ENCODE assay signal across 21 mouse cellular contexts in genomic region chr1:60898127-60898932, GRCm38 (mm10). TPM values are rescaled to one million over a fixed set of nuclear protein-coding genes. Genes with fewer than 3 reads are reported as not detected.
DNase-seq lines count a peak whose midpoint lies in the region.
"Had no signal": no experiment of that assay in that cellular context is flagged by ENCODE, and none has a peak within 500 bp of the region (broad histone marks: within the 10 kb centered on the region; RNA-seq: fewer than 3 reads in every experiment).

No protein-coding gene starts in this region.

- peak; percentile 38 to 41 for DNase-seq in frontal cortex, adult 2 months (ENCODE audit: extremely low spot score in 1 of 2, low spot score in 1 of 2)
- no peak for DNase-seq in frontal cortex, postnatal 25 days (ENCODE audit: low spot score in 2 of 2)
- DNase-seq in left cerebral cortex, postnatal 25 days (ENCODE audit: low spot score in 2 of 2), result peak; percentile 19 to 66
- no peak for DNase-seq in left cerebral cortex, postnatal 36 days (ENCODE audit: low spot score in 2 of 2)
- DNase-seq in T-cell, adult 2 months (ENCODE audit: low spot score), result peak; percentile 35
- peak; percentile 31 for DNase-seq in splenic B cell, adult 2 months (ENCODE audit: low read depth, low spot score)
- DNase-seq in MN1 (ENCODE audit: low spot score), result no peak
- DNase-seq: adrenal gland, postnatal 14 days; B cell, adult 2 months; cerebellum, postnatal 10 days; embryo, embryonic 11 days; kidney, adult 11 months; kidney, postnatal 14 days; thymus, postnatal 25 days had no signal

- no peaks in the 10 kb centered on the region for H3K27me3 ChIP-seq in splenic B cell, adult 2 months (ENCODE audit: control insufficient read depth, insufficient read depth, low read length, poor library complexity, severe bottlenecking)

- no peaks in the 10 kb centered on the region for H3K36me3 ChIP-seq in splenic B cell, adult 2 months (ENCODE audit: control insufficient read depth, insufficient read depth, low read length, poor library complexity, severe bottlenecking)

- intact Hi-C loops in left cerebral cortex, postnatal 25 days (cut with DNase I), result no loop called here
- intact Hi-C loops in left cerebral cortex, postnatal 36 days (cut with DNase I), result no loop called here

RNA-seq across cellular contexts. Expression of gene Ctla4, which starts 11.5 kb away (rescaled TPM):
- not detected in 2 replicates for polyA plus RNA-seq in frontal cortex, adult 2 months (2012; rRNA removed)
- not detected for total RNA-seq in left cerebral cortex, postnatal 25 days (2021)
- not detected for total RNA-seq in left cerebral cortex, postnatal 36 days (2021)
- total RNA-seq: left cerebral cortex, postnatal 14 days; MEL had no signal
- polyA plus RNA-seq: erythroblast, embryonic 14.5 days; hindbrain, embryonic 14.5 days; liver, embryonic 11.5 days; neural tube, embryonic 14.5 days; stomach, embryonic 16.5 days had no signal

Comparison
In these comparisons a context has a peak if more than half of its experiments do, and no peak if none do; other contexts are left out.
1. DNase-seq: peak in frontal cortex, adult 2 months (2 of 2), left cerebral cortex, postnatal 25 days (2 of 2), T-cell, adult 2 months (single experiment) and splenic B cell, adult 2 months (single experiment); none in frontal cortex, postnatal 25 days (0 of 2), left cerebral cortex, postnatal 36 days (0 of 2) and MN1 (single experiment).